Mouse (Mus musculus) MEL (cell line): ENCODE measurements around the gene Metap2. TPM values are rescaled to one million over a fixed set of nuclear protein-coding genes. Genes with fewer than 3 reads are reported as not detected.

Experiments used
- DNase-seq: peaks from one replicate; pipeline ENCODE4 v3.0.0; 2011; ENCODE audit warnings: low read depth, low spot score
- H3K27ac ChIP-seq: 2 replicates; pipeline ENCODE4 v1.5.1; 2012; ENCODE audit warnings: low read depth, mild to moderate bottlenecking, control low read depth, low read length, moderate library complexity; ENCODE audit not compliant: control insufficient read depth
- H3K27me3 ChIP-seq, 2 experiments: fragments of 150-350 bp in 1 of 2; sonication (generic) in 1 of 2; 2 replicates each; pipeline ENCODE4 v1.6.1; 2012; ENCODE audit warnings: low read length in 2 of 2, mild to moderate bottlenecking in 2 of 2, improper control_type of control experiment in 1 of 2, moderate library complexity in 1 of 2; ENCODE audit not compliant: insufficient read depth in 2 of 2, control insufficient read depth in 1 of 2
- H3K36me3 ChIP-seq, 2 experiments: 2 replicates each; pipeline ENCODE4 v1.6.1; 2012 to 2014; ENCODE audit warnings: low read length in 2 of 2, improper control_type of control experiment in 1 of 2, inconsistent platforms in 1 of 2, mild to moderate bottlenecking in 1 of 2; ENCODE audit not compliant: insufficient read depth in 2 of 2, control insufficient read depth in 1 of 2
- H3K4me1 ChIP-seq, 2 experiments: fragments of 150-350 bp in 1 of 2; sonication (generic) in 1 of 2; 2 replicates each; pipeline ENCODE4 v1.6.1; 2012; ENCODE audit warnings: low read length in 2 of 2, improper control_type of control experiment in 1 of 2, mild to moderate bottlenecking in 1 of 2; ENCODE audit not compliant: insufficient read depth in 2 of 2, control insufficient read depth in 1 of 2
- H3K4me3 ChIP-seq, 2 experiments: fragments of 150-350 bp in 1 of 2; sonication (generic) in 1 of 2; 2 replicates each; pipeline ENCODE4 v1.5.1; 2012; ENCODE audit warnings: low read depth in 2 of 2, low read length in 2 of 2, mild to moderate bottlenecking in 2 of 2, moderate library complexity in 2 of 2, control low read depth in 1 of 2, improper control_type of control experiment in 1 of 2; ENCODE audit not compliant: control insufficient read depth in 1 of 2, insufficient read depth in 1 of 2
- H3K79me2 ChIP-seq: 2 replicates; pipeline ENCODE4 v1.6.1; 2012; ENCODE audit warnings: mild to moderate bottlenecking, low read length, moderate library complexity; ENCODE audit not compliant: control insufficient read depth, poor library complexity, insufficient read depth
- H3K9ac ChIP-seq: 2 replicates; pipeline ENCODE4 v1.6.1; 2012; ENCODE audit warnings: low read depth, mild to moderate bottlenecking, control low read depth, low read length, moderate library complexity; ENCODE audit not compliant: control insufficient read depth, poor library complexity, severe bottlenecking
- H3K9me3 ChIP-seq: fragments of 150-350 bp; sonication (generic); replicated peaks from 2 replicates; pipeline ENCODE4 v1.6.1; 2012; ENCODE audit warnings: mild to moderate bottlenecking, low read length, improper control_type of control experiment, moderate library complexity; ENCODE audit not compliant: insufficient read depth
- BHLHE40 ChIP-seq: IDR thresholded peaks from 2 replicates; pipeline ENCODE4 v1.6.1; 2012; ENCODE audit warnings: low read depth, mild to moderate bottlenecking, inconsistent platforms, low read length, improper control_type of control experiment, borderline replicate concordance
- CHD1 ChIP-seq: IDR thresholded peaks from 2 replicates; pipeline ENCODE4 v1.6.1; 2012; ENCODE audit warnings: low read depth, mild to moderate bottlenecking, inconsistent platforms, low read length, improper control_type of control experiment
- CHD2 ChIP-seq: IDR thresholded peaks from 2 replicates; pipeline ENCODE4 v1.6.1; 2011; ENCODE audit warnings: low read length, improper control_type of control experiment
- CTCF ChIP-seq, 3 experiments: IDR thresholded peaks in 2 of 3; conservative IDR thresholded peaks in 1 of 3; 2 replicates each; pipeline ENCODE4 v1.5.1; 2011 to 2012; ENCODE audit warnings: low read length in 3 of 3, low read depth in 2 of 3, mild to moderate bottlenecking in 2 of 3, improper control_type of control experiment in 1 of 3, inconsistent platforms in 1 of 3, mixed read lengths in 1 of 3, moderate library complexity in 1 of 3; ENCODE audit not compliant: control insufficient read depth in 1 of 3, insufficient read depth in 1 of 3, poor library complexity in 1 of 3, severe bottlenecking in 1 of 3
- E2F4 ChIP-seq: IDR thresholded peaks from 2 replicates; pipeline ENCODE4 v1.6.1; 2011; ENCODE audit warnings: low read depth, low read length, improper control_type of control experiment, borderline replicate concordance
- EP300 ChIP-seq, 2 experiments: IDR thresholded peaks; 2 replicates each; pipeline ENCODE4 v1.6.1; 2011; ENCODE audit warnings: improper control_type of control experiment in 2 of 2, low read length in 2 of 2, low read depth in 1 of 2, mild to moderate bottlenecking in 1 of 2
- ETS1 ChIP-seq: IDR thresholded peaks from 2 replicates; pipeline ENCODE4 v1.6.1; 2012; ENCODE audit warnings: low read depth, mild to moderate bottlenecking, inconsistent platforms, low read length, improper control_type of control experiment, moderate library complexity
- GABPA ChIP-seq: IDR thresholded peaks from 2 replicates; pipeline ENCODE4 v1.6.1; 2012; ENCODE audit warnings: low read depth, mild to moderate bottlenecking, inconsistent platforms, low read length, improper control_type of control experiment, moderate library complexity
- GATA1 ChIP-seq: IDR thresholded peaks from 2 replicates; pipeline ENCODE4 v1.6.1; 2011; ENCODE audit warnings: low read depth, low read length, improper control_type of control experiment
- MAFK ChIP-seq: IDR thresholded peaks from 2 replicates; pipeline ENCODE4 v1.6.1; 2011; ENCODE audit warnings: low read depth, mild to moderate bottlenecking, low read length, improper control_type of control experiment, borderline replicate concordance
- MAZ ChIP-seq: IDR thresholded peaks from 2 replicates; pipeline ENCODE4 v1.6.1; 2012; ENCODE audit warnings: low read depth, mild to moderate bottlenecking, inconsistent platforms, low read length, improper control_type of control experiment
- MEF2A ChIP-seq: IDR thresholded peaks from 2 replicates; pipeline ENCODE4 v1.6.1; 2014; ENCODE audit warnings: low read depth, mild to moderate bottlenecking, inconsistent platforms, low read length, improper control_type of control experiment; ENCODE audit not compliant: poor library complexity, insufficient replicate concordance, severe bottlenecking; ENCODE audit errors: extremely low read depth
- MYB ChIP-seq: IDR thresholded peaks from 2 replicates; pipeline ENCODE4 v1.6.1; 2011; ENCODE audit warnings: mild to moderate bottlenecking, low read depth, low read length, improper control_type of control experiment
- POLR2A ChIP-seq, 2 experiments: IDR thresholded peaks; 2 replicates each; pipeline ENCODE4 v1.6.1; 2011 to 2012; ENCODE audit warnings: low read length in 2 of 2, mild to moderate bottlenecking in 2 of 2, control low read depth in 1 of 2, improper control_type of control experiment in 1 of 2, low read depth in 1 of 2, moderate library complexity in 1 of 2; ENCODE audit not compliant: control insufficient read depth in 1 of 2, insufficient read depth in 1 of 2, poor library complexity in 1 of 2
- POLR2AphosphoS2 ChIP-seq: IDR thresholded peaks from 2 replicates; pipeline ENCODE4 v1.6.1; 2011; ENCODE audit warnings: low read length, improper control_type of control experiment
- POLR2AphosphoS5 ChIP-seq: IDR thresholded peaks from 2 replicates; pipeline ENCODE4 v1.6.1; 2012; ENCODE audit warnings: low read depth, borderline replicate concordance, mild to moderate bottlenecking, inconsistent platforms, low read length, moderate library complexity, mixed read lengths
- RAD21 ChIP-seq: IDR thresholded peaks from 2 replicates; pipeline ENCODE4 v1.6.1; 2011; ENCODE audit warnings: mild to moderate bottlenecking, low read depth, low read length, improper control_type of control experiment
- SMC3 ChIP-seq: IDR thresholded peaks from 2 replicates; pipeline ENCODE4 v1.6.1; 2011; ENCODE audit warnings: low read depth, low read length, improper control_type of control experiment
- TAL1 ChIP-seq: IDR thresholded peaks from 2 replicates; pipeline ENCODE4 v1.6.1; 2012; ENCODE audit warnings: mild to moderate bottlenecking, inconsistent platforms, low read length, moderate library complexity, mixed read lengths
- TBP ChIP-seq: IDR thresholded peaks from 2 replicates; pipeline ENCODE4 v1.8.0; 2011; ENCODE audit warnings: low read depth, low read length, improper control_type of control experiment
- TCF12 ChIP-seq: IDR thresholded peaks from 2 replicates; pipeline ENCODE4 v1.6.1; 2014; ENCODE audit warnings: low read depth, mild to moderate bottlenecking, inconsistent platforms, low read length, improper control_type of control experiment, moderate library complexity
- USF1 ChIP-seq: IDR thresholded peaks from 2 replicates; pipeline ENCODE4 v1.6.1; 2014; ENCODE audit warnings: low read depth, mild to moderate bottlenecking, inconsistent platforms, low read length, improper control_type of control experiment, moderate library complexity
- USF2 ChIP-seq, 2 experiments: IDR thresholded peaks; 2 replicates each; pipeline ENCODE4 v1.6.1; 2011 to 2012; ENCODE audit warnings: improper control_type of control experiment in 2 of 2, low read length in 2 of 2, borderline replicate concordance in 1 of 2, inconsistent platforms in 1 of 2, low read depth in 1 of 2, mild to moderate bottlenecking in 1 of 2; ENCODE audit not compliant: insufficient read depth in 1 of 2
- ZKSCAN1 ChIP-seq: IDR thresholded peaks from 2 replicates; pipeline ENCODE4 v1.6.1; 2012; ENCODE audit warnings: low read depth, mild to moderate bottlenecking, inconsistent platforms, low read length, improper control_type of control experiment, moderate library complexity
- ZMIZ1 ChIP-seq: IDR thresholded peaks from 2 replicates; pipeline ENCODE4 v1.6.1; 2012; ENCODE audit warnings: low read depth, mild to moderate bottlenecking, inconsistent platforms, low read length, improper control_type of control experiment, moderate library complexity
- polyA plus RNA-seq, 2 experiments: library from polyadenylated mRNA; stranded (reverse) in 1 of 2; unstranded in 1 of 2; fragments of >175 nt in 1 of 2; fragments of >200 nt in 1 of 2; gene quantifications; 2 replicates each; pipeline versions ENCODE4 v1.2.1 to v1.2.4; 2012; ENCODE audit warnings: low replicate concordance in 2 of 2, low read depth in 1 of 2; ENCODE audit not compliant: insufficient read length in 2 of 2, insufficient read depth in 1 of 2, missing spikeins in 1 of 2
- total RNA-seq: library from RNA; depleted of rRNA; stranded (reverse); fragments of 300-350 nt; gene quantifications from 2 replicates; pipeline ENCODE4 v1.2.3, GENCODE M21; 2012

Metap2 gene
- total and polyA plus RNA-seq, 3 experiments = 326 to 2,567 (median 921) TPM

DNA sequence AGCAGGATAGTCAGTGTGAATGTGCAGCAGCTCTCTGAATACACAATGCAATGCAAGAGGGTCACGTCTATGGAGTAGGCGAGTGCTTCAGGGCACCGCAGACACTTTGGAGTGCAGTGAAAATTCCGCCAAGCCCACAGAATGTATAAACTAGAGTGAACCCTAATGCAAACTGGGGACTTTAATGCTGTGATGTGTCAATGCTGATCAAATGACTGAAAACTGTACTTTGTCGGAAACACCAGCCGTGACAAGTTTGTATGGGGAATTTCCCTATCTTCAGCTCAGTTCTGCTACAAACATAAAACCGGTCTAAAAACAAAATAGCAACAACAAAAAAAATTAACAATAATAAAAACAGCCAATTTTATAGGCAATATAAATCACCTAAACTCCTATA, 28.5 kb downstream of the Metap2 start:
- no peak overlapping the region for H3K27ac ChIP-seq

GRCm38 (mm10) chr10:93856095-93856494, 40.8 kb downstream of the Metap2 start:
- no peak overlapping the region for H3K9ac ChIP-seq
- H3K27ac ChIP-seq = no peak overlapping the region
- no peak overlapping the region for H3K4me3 ChIP-seq
- peaks cover 6 to 17% of the 10 kb centered on the region in 2 experiments for H3K4me1 ChIP-seq
- no peak for TF ChIP-seq ZKSCAN1
- no peak for TF ChIP-seq EP300 (IDR thresholded peaks at IDR 0.05; ENCODE audit: low read depth in 1 of 2, low read length in 2 of 2)
- no peak for TF ChIP-seq ZMIZ1
- no peak for TF ChIP-seq POLR2AphosphoS5
- TF ChIP-seq GATA1 = no peak
- no peak for TF ChIP-seq MYB
- no peak for TF ChIP-seq SMC3
- no peak for TF ChIP-seq CHD1
- TF ChIP-seq CHD2 = no peak
- no peak for TF ChIP-seq RAD21
- TF ChIP-seq CTCF (IDR thresholded peaks at IDR 0.05 in 2 of 3, conservative IDR thresholded peaks at IDR 0.05 in 1 of 3; ENCODE audit: control insufficient read depth in 1 of 3, insufficient read depth in 1 of 3, low read depth in 2 of 3, low read length in 3 of 3, poor library complexity in 1 of 3, severe bottlenecking in 1 of 3) = no peak
- no peak for TF ChIP-seq USF2 (IDR thresholded peaks at IDR 0.05; ENCODE audit: borderline replicate concordance in 1 of 2, insufficient read depth in 1 of 2, low read depth in 1 of 2, low read length in 2 of 2)
- TF ChIP-seq MAFK = no peak
- no peak for TF ChIP-seq BHLHE40
- no peak for TF ChIP-seq MAZ
- no peak for TF ChIP-seq USF1
- no peak for TF ChIP-seq MEF2A
- no peak for TF ChIP-seq GABPA
- no peak for TF ChIP-seq POLR2AphosphoS2
- H3K36me3 ChIP-seq = peaks cover 6 to 13% of the 10 kb centered on the region in 2 experiments
- H3K9me3 ChIP-seq = no peaks in the 10 kb centered on the region
- no peaks in the 10 kb centered on the region for H3K27me3 ChIP-seq
- no peaks in the 10 kb centered on the region for H3K79me2 ChIP-seq
- DNase-seq = no peak

More for the DNA sequence above, 28.5 kb downstream of the Metap2 start:
- Histone ChIP-seq H3K4me1 (peaks cover 0 to 4% of the 10 kb centered on the region in 2 experiments; a peak in 1 of 4 replicates), H3K79me2 (peaks cover 4% of the 10 kb centered on the region; the same call in 1 of the 2 replicates)
- TF ChIP-seq POLR2A (IDR thresholded peaks at IDR 0.05; ENCODE audit: control insufficient read depth in 1 of 2, insufficient read depth in 1 of 2, low read depth in 1 of 2, low read length in 2 of 2, poor library complexity in 1 of 2) = no peak
- TF ChIP-seq TBP = no peak
- no peak for TF ChIP-seq E2F4
- no peak for TF ChIP-seq EP300 (IDR thresholded peaks at IDR 0.05; ENCODE audit: low read depth in 1 of 2, low read length in 2 of 2)
- no peak for TF ChIP-seq GATA1
- TF ChIP-seq TCF12 = no peak
- TF ChIP-seq ETS1 = no peak
- no peak for TF ChIP-seq TAL1
- TF ChIP-seq, all 39 proteins: peak for 0
- peaks cover 3 to 65% of the 10 kb centered on the region in 2 experiments for H3K36me3 ChIP-seq
- no peaks in the 10 kb centered on the region for H3K27me3 ChIP-seq
- H3K9ac ChIP-seq = no peak overlapping the region
- no peak for DNase-seq
- no peaks in the 10 kb centered on the region for H3K9me3 ChIP-seq
- no peak overlapping the region for H3K4me3 ChIP-seq
